Mouse (Mus musculus): ENCODE measurements at regions not wholly inside any gene's neighbourhood (a gene's known extent, or its start where the extent isn't known, plus 50 kb on each side); places are given as distances from the start of the nearest gene placed in this dataset.
"Not testable (repeated sequence)": the region's sequence is repeated elsewhere in the genome, so short reads cannot be mapped to it uniquely, and the experiment has no call there.

- not testable (repeated sequence) for H3K27ac ChIP-seq (ENCODE audit: low read length); ATAC-seq; H3K36me3 ChIP-seq (ENCODE audit: control insufficient read depth, insufficient read depth, low read length); H3K27me3 ChIP-seq (ENCODE audit: control insufficient read depth, insufficient read depth, low read depth, low read length); H3K4me2 ChIP-seq (ENCODE audit: low read length); H3K9ac ChIP-seq (ENCODE audit: low read depth, low read length); H3K4me3 ChIP-seq (ENCODE audit: low read depth, low read length); H3K4me1 ChIP-seq (ENCODE audit: control insufficient read depth, insufficient read depth, low read length); H3K9me3 ChIP-seq (replicated peaks; ENCODE audit: control insufficient read depth, low read length, poor library complexity, severe bottlenecking)
Observed at GRCm38 (mm10) chr14:16087231-16087630, 161.8 kb upstream of the Ngly1 start.

- ATAC-seq: no peak
- H3K36me3 ChIP-seq (ENCODE audit: control insufficient read depth, insufficient read depth, low read length): no peaks in the 10 kb centered on the region
- no peak overlapping the region for H3K4me2 ChIP-seq (ENCODE audit: low read length)
- H3K9me3 ChIP-seq (replicated peaks; ENCODE audit: control insufficient read depth, low read length, poor library complexity, severe bottlenecking): no peaks in the 10 kb centered on the region
- WGBS: 94% methylated on average over 4 of the region's 4 CpGs
- H3K4me1 ChIP-seq (ENCODE audit: control insufficient read depth, insufficient read depth, low read length): peaks cover 2% of the 10 kb centered on the region; the same call in 1 of the 2 replicates
- H3K4me3 ChIP-seq (ENCODE audit: low read depth, low read length): no peak overlapping the region
- H3K27me3 ChIP-seq (ENCODE audit: control insufficient read depth, insufficient read depth, low read depth, low read length): no peaks in the 10 kb centered on the region
- no peak overlapping the region for H3K27ac ChIP-seq (ENCODE audit: low read length)
- no peak overlapping the region for H3K9ac ChIP-seq (ENCODE audit: low read depth, low read length)
Observed at GRCm38 (mm10) chr14:16092391-16093132, 156.5 kb upstream of the Ngly1 start.

- Histone ChIP-seq H3K9me3 (replicated peaks; ENCODE audit: control insufficient read depth, low read length, poor library complexity, severe bottlenecking) (no peaks in the 10 kb centered on the region), H3K27me3 (ENCODE audit: control insufficient read depth, insufficient read depth, low read depth, low read length) (no peaks in the 10 kb centered on the region), H3K9ac (ENCODE audit: low read depth, low read length) (no peak overlapping the region), H3K4me1 (ENCODE audit: control insufficient read depth, insufficient read depth, low read length) (peaks cover 2% of the 10 kb centered on the region; the same call in 1 of the 2 replicates), H3K27ac (ENCODE audit: low read length) (no peak overlapping the region), H3K36me3 (ENCODE audit: control insufficient read depth, insufficient read depth, low read length) (no peaks in the 10 kb centered on the region), H3K4me2 (ENCODE audit: low read length) (no peak overlapping the region), H3K4me3 (ENCODE audit: low read depth, low read length) (no peak overlapping the region)
- 63% methylated on average over 2 of the region's 2 CpGs for WGBS
- no peak for ATAC-seq
Observed at GRCm38 (mm10) chr14:16093133-16093505, 156.0 kb upstream of the Ngly1 start.

- no peak overlapping the region for H3K4me3 ChIP-seq (ENCODE audit: low read depth, low read length)
- ATAC-seq: no peak
- no peaks in the 10 kb centered on the region for H3K36me3 ChIP-seq (ENCODE audit: control insufficient read depth, insufficient read depth, low read length)
- H3K27ac ChIP-seq (ENCODE audit: low read length): no peak overlapping the region
- WGBS: 93% methylated on average over 1 of the region's 1 CpGs
- H3K27me3 ChIP-seq (ENCODE audit: control insufficient read depth, insufficient read depth, low read depth, low read length): no peaks in the 10 kb centered on the region
- no peaks in the 10 kb centered on the region for H3K4me1 ChIP-seq (ENCODE audit: control insufficient read depth, insufficient read depth, low read length)
- no peaks in the 10 kb centered on the region for H3K9me3 ChIP-seq (replicated peaks; ENCODE audit: control insufficient read depth, low read length, poor library complexity, severe bottlenecking)
- H3K4me2 ChIP-seq (ENCODE audit: low read length): no peak overlapping the region
- no peak overlapping the region for H3K9ac ChIP-seq (ENCODE audit: low read depth, low read length)
Observed at GRCm38 (mm10) chr14:16109414-16109813, 139.7 kb upstream of the Ngly1 start.

GRCm38 (mm10) chr14:16132672-16133071 lies 116.4 kb upstream of the Ngly1 start:
- WGBS: 94% methylated on average over 3 of the region's 3 CpGs
- H3K9me3 ChIP-seq (replicated peaks; ENCODE audit: control insufficient read depth, low read length, poor library complexity, severe bottlenecking): no peaks in the 10 kb centered on the region
- no peaks in the 10 kb centered on the region for H3K36me3 ChIP-seq (ENCODE audit: control insufficient read depth, insufficient read depth, low read length)
- ATAC-seq: no peak
- H3K9ac ChIP-seq (ENCODE audit: low read depth, low read length): no peak overlapping the region
- no peaks in the 10 kb centered on the region for H3K27me3 ChIP-seq (ENCODE audit: control insufficient read depth, insufficient read depth, low read depth, low read length)
- no peak overlapping the region for H3K27ac ChIP-seq (ENCODE audit: low read length)
- no peak overlapping the region for H3K4me2 ChIP-seq (ENCODE audit: low read length)
- H3K4me1 ChIP-seq (ENCODE audit: control insufficient read depth, insufficient read depth, low read length): no peaks in the 10 kb centered on the region
- no peak overlapping the region for H3K4me3 ChIP-seq (ENCODE audit: low read depth, low read length)

GRCm38 (mm10) chr14:16133410-16133809 lies 115.7 kb upstream of the Ngly1 start:
- ATAC-seq: no peak
- Histone ChIP-seq H3K9me3 (replicated peaks; ENCODE audit: control insufficient read depth, low read length, poor library complexity, severe bottlenecking) (no peaks in the 10 kb centered on the region), H3K4me2 (ENCODE audit: low read length) (no peak overlapping the region), H3K4me1 (ENCODE audit: control insufficient read depth, insufficient read depth, low read length) (no peaks in the 10 kb centered on the region), H3K9ac (ENCODE audit: low read depth, low read length) (no peak overlapping the region), H3K4me3 (ENCODE audit: low read depth, low read length) (no peak overlapping the region), H3K27me3 (ENCODE audit: control insufficient read depth, insufficient read depth, low read depth, low read length) (no peaks in the 10 kb centered on the region), H3K27ac (ENCODE audit: low read length) (no peak overlapping the region), H3K36me3 (ENCODE audit: control insufficient read depth, insufficient read depth, low read length) (no peaks in the 10 kb centered on the region)
- WGBS: 81% methylated on average over 3 of the region's 3 CpGs

GRCm38 (mm10) chr14:16136187-16136586 lies 112.9 kb upstream of the Ngly1 start:
- Histone ChIP-seq H3K4me1 (ENCODE audit: control insufficient read depth, insufficient read depth, low read length) (no peaks in the 10 kb centered on the region), H3K4me2 (ENCODE audit: low read length) (no peak overlapping the region), H3K27ac (ENCODE audit: low read length) (no peak overlapping the region), H3K4me3 (ENCODE audit: low read depth, low read length) (no peak overlapping the region), H3K27me3 (ENCODE audit: control insufficient read depth, insufficient read depth, low read depth, low read length) (no peaks in the 10 kb centered on the region), H3K9me3 (replicated peaks; ENCODE audit: control insufficient read depth, low read length, poor library complexity, severe bottlenecking) (no peaks in the 10 kb centered on the region), H3K36me3 (ENCODE audit: control insufficient read depth, insufficient read depth, low read length) (no peaks in the 10 kb centered on the region), H3K9ac (ENCODE audit: low read depth, low read length) (no peak overlapping the region)
- no peak for ATAC-seq
- 78% methylated on average over 3 of the region's 3 CpGs for WGBS

- no peak overlapping the region for H3K9ac ChIP-seq (ENCODE audit: low read depth, low read length)
- no peaks in the 10 kb centered on the region for H3K36me3 ChIP-seq (ENCODE audit: control insufficient read depth, insufficient read depth, low read length)
- no peaks in the 10 kb centered on the region for H3K4me1 ChIP-seq (ENCODE audit: control insufficient read depth, insufficient read depth, low read length)
- no peaks in the 10 kb centered on the region for H3K9me3 ChIP-seq (replicated peaks; ENCODE audit: control insufficient read depth, low read length, poor library complexity, severe bottlenecking)
- no peak overlapping the region for H3K27ac ChIP-seq (ENCODE audit: low read length)
- no peak overlapping the region for H3K4me2 ChIP-seq (ENCODE audit: low read length)
- H3K27me3 ChIP-seq (ENCODE audit: control insufficient read depth, insufficient read depth, low read depth, low read length): no peaks in the 10 kb centered on the region
- WGBS: 87% methylated on average over 5 of the region's 5 CpGs
- ATAC-seq: no peak
- no peak overlapping the region for H3K4me3 ChIP-seq (ENCODE audit: low read depth, low read length)
Observed at GRCm38 (mm10) chr14:16144299-16144698, 104.8 kb upstream of the Ngly1 start.

- 32% methylated on average over 4 of the region's 4 CpGs for WGBS
- H3K9ac ChIP-seq (ENCODE audit: low read depth, low read length): no peak overlapping the region
Observed at GRCm38 (mm10) chr14:16146811-16147210, 102.3 kb upstream of the Ngly1 start.

More at GRCm38 (mm10) chr14:16146811-16147210, 102.3 kb upstream of the Ngly1 start:
- Histone ChIP-seq H3K4me2 (ENCODE audit: low read length) (no peak overlapping the region), H3K27me3 (ENCODE audit: control insufficient read depth, insufficient read depth, low read depth, low read length) (no peaks in the 10 kb centered on the region), H3K27ac (ENCODE audit: low read length) (no peak overlapping the region), H3K4me3 (ENCODE audit: low read depth, low read length) (no peak overlapping the region), H3K9me3 (replicated peaks; ENCODE audit: control insufficient read depth, low read length, poor library complexity, severe bottlenecking) (no peaks in the 10 kb centered on the region), H3K36me3 (ENCODE audit: control insufficient read depth, insufficient read depth, low read length) (no peaks in the 10 kb centered on the region), H3K4me1 (ENCODE audit: control insufficient read depth, insufficient read depth, low read length) (no peaks in the 10 kb centered on the region)
- ATAC-seq: no peak

All from midbrain, embryonic 16.5 days (tissue).